In genomic region chr11:120548214-120548613, GRCm38 (mm10) we compare ENCODE assay signal across 10 mouse cellular contexts. TPM values are rescaled to one million over a fixed set of nuclear protein-coding genes. Genes with fewer than 3 reads are reported as not detected.
DNase-seq lines count a peak whose midpoint lies in the region; ATAC-seq and TF ChIP-seq lines count a peak whose summit lies in the region.
"Had no signal": no experiment of that assay in that cellular context is flagged by ENCODE, and none has a peak within 500 bp of the region (broad histone marks: within the 10 kb centered on the region; RNA-seq: fewer than 3 reads in every experiment).

No protein-coding gene starts in this region.

- TF ChIP-seq CTCF in stomach, postnatal 0 days (IDR thresholded peaks at IDR 0.05; ENCODE audit: low read depth): no peak

- 85% methylated on average over 3 of the region's 3 CpGs for WGBS in neural tube, embryonic 11.5 days
- WGBS in liver, embryonic 13.5 days (ENCODE audit: insufficient replicate concordance): 74% methylated on average over 3 of the region's 3 CpGs
- WGBS in stomach, postnatal 0 days: 77% methylated on average over 3 of the region's 3 CpGs

- peak; percentile 9 for DNase-seq in neural tube, embryonic 11.5 days (ENCODE audit: low spot score)
- no peak for DNase-seq in neural tube, embryonic 10.5 days (ENCODE audit: extremely low spot score, low spot score)
- DNase-seq in liver, embryonic 13.5 days: no peak
- no peak for DNase-seq in stomach, postnatal 0 days (ENCODE audit: low spot score)
- no peak for DNase-seq in B cell, adult 2 months
- no peak for DNase-seq in T-cell, adult 2 months (ENCODE audit: low spot score)
- DNase-seq: layer of hippocampus, postnatal 36 days had no signal

- H3K4me1 ChIP-seq in erythroblast, embryonic 14.5 days (ENCODE audit: control insufficient read depth): peaks cover 35% of the 10 kb centered on the region
- H3K4me1 ChIP-seq in neural tube, embryonic 11.5 days (ENCODE audit: control insufficient read depth, insufficient read depth, low read length): peaks cover 14% of the 10 kb centered on the region
- H3K4me1 ChIP-seq in liver, embryonic 13.5 days (replicated peaks): peaks cover 54% of the 10 kb centered on the region
- H3K4me1 ChIP-seq in stomach, postnatal 0 days (replicated peaks; ENCODE audit: control insufficient read depth, insufficient read depth): peaks cover 5% of the 10 kb centered on the region; the same call in 1 of the 2 replicates

- peak overlapping the region; percentile 3 for H3K4me3 ChIP-seq in erythroblast, embryonic 14.5 days (replicated peaks)
- no peak overlapping the region; the same call in 1 of the 2 replicates for H3K4me3 ChIP-seq in neural tube, embryonic 11.5 days (ENCODE audit: low read depth, low read length)
- peak overlapping the region; percentile 84 for H3K4me3 ChIP-seq in liver, embryonic 13.5 days (replicated peaks)
- peak overlapping the region; percentile 88 for H3K4me3 ChIP-seq in stomach, postnatal 0 days (ENCODE audit: low read depth, low read length)

- H3K4me2 ChIP-seq in neural tube, embryonic 11.5 days (ENCODE audit: low read depth): peak overlapping the region; percentile 97
- H3K4me2 ChIP-seq in liver, embryonic 13.5 days: peak overlapping the region; percentile 97
- peak overlapping the region; percentile 72 for H3K4me2 ChIP-seq in stomach, postnatal 0 days (replicated peaks; ENCODE audit: low read depth)

- no peak overlapping the region for H3K27ac ChIP-seq in neural tube, embryonic 11.5 days (ENCODE audit: low read depth, low read length)
- H3K27ac ChIP-seq in liver, embryonic 13.5 days: peak overlapping the region; percentile 97
- H3K27ac ChIP-seq in stomach, postnatal 0 days (replicated peaks): peak overlapping the region; percentile 98

- no peaks in the 10 kb centered on the region for H3K27me3 ChIP-seq in erythroblast, embryonic 14.5 days (ENCODE audit: control insufficient read depth)
- no peaks in the 10 kb centered on the region for H3K27me3 ChIP-seq in neural tube, embryonic 11.5 days (ENCODE audit: control insufficient read depth, insufficient read depth, low read length)
- no peaks in the 10 kb centered on the region for H3K27me3 ChIP-seq in liver, embryonic 13.5 days
- H3K27me3 ChIP-seq in stomach, postnatal 0 days (ENCODE audit: control insufficient read depth, insufficient read depth, low read length): no peaks in the 10 kb centered on the region

- H3K9ac ChIP-seq in neural tube, embryonic 11.5 days (ENCODE audit: low read length): no peak overlapping the region
- peak overlapping the region; percentile 97 for H3K9ac ChIP-seq in liver, embryonic 13.5 days
- H3K9ac ChIP-seq in stomach, postnatal 0 days (ENCODE audit: low read length): peak overlapping the region; percentile 95

- no peaks in the 10 kb centered on the region for H3K9me3 ChIP-seq in erythroblast, embryonic 14.5 days (ENCODE audit: control insufficient read depth, low read length)
- no peaks in the 10 kb centered on the region for H3K9me3 ChIP-seq in neural tube, embryonic 11.5 days (ENCODE audit: control insufficient read depth, low read length)
- H3K9me3 ChIP-seq in liver, embryonic 13.5 days (replicated peaks): no peaks in the 10 kb centered on the region
- H3K9me3 ChIP-seq in stomach, postnatal 0 days (ENCODE audit: control insufficient read depth, low read length): no peaks in the 10 kb centered on the region

- TF ChIP-seq EP300 in stomach, postnatal 0 days (optimal IDR thresholded peaks at IDR 0.05): no peak

- peaks cover 17% of the 10 kb centered on the region for H3K36me3 ChIP-seq in erythroblast, embryonic 14.5 days (ENCODE audit: control insufficient read depth)
- peaks cover 10% of the 10 kb centered on the region; the same call in 1 of the 2 replicates for H3K36me3 ChIP-seq in neural tube, embryonic 11.5 days (ENCODE audit: control insufficient read depth, insufficient read depth, low read length)
- peaks cover 18% of the 10 kb centered on the region for H3K36me3 ChIP-seq in liver, embryonic 13.5 days
- peaks cover 8% of the 10 kb centered on the region for H3K36me3 ChIP-seq in stomach, postnatal 0 days (ENCODE audit: control insufficient read depth, insufficient read depth, low read length)

- no peak for ATAC-seq in erythroblast, adult 5-6 weeks (replicated peaks; ENCODE audit: low FRiP score, poor library complexity, severe bottlenecking)
- no peak for ATAC-seq in neural tube, embryonic 11.5 days (ENCODE audit: insufficient read depth, low FRiP score, low TSS enrichment)
- no peak for ATAC-seq in liver, embryonic 13.5 days (ENCODE audit: low read depth)
- no peak for ATAC-seq in stomach, postnatal 0 days (ENCODE audit: low FRiP score, low TSS enrichment)
- ATAC-seq: activated CD4-positive, CD25-positive, alpha-beta regulatory T cell, adult 4 months had no signal

RNA-seq across cellular contexts. Expression of gene Mcrip1, which starts 1.3 kb away (rescaled TPM):
- polyA plus RNA-seq in erythroblast, embryonic 14.5 days (2012): 4.1 and 5.7 TPM in 2 replicates
- total RNA-seq in erythroblast, adult 5-6 weeks (2015; ENCODE audit: low replicate concordance): 8.1 and 17.6 TPM in 2 replicates
- total RNA-seq in erythroblast, adult 5-6 weeks (2017; ENCODE audit: low replicate concordance): 3.2 and 9.6 TPM in 2 replicates
- 244 and 251 TPM in 2 replicates for polyA plus RNA-seq in neural tube, embryonic 11.5 days (2014; fragmentation: Nextera tagmentation; extraction: Ambion mirVana)
- polyA plus RNA-seq in liver, embryonic 13.5 days (2015; fragmentation: Nextera tagmentation; extraction: Ambion mirVana): 45.7 and 46.9 TPM in 2 replicates
- 113 and 115 TPM in 2 replicates for polyA plus RNA-seq in stomach, postnatal 0 days (2015; fragmentation: Nextera tagmentation; extraction: Ambion mirVana)

RNA-seq across cellular contexts. Expression of gene Ppp1r27, which starts 2.7 kb away (rescaled TPM):
- polyA plus RNA-seq in erythroblast, embryonic 14.5 days (2012): 0.05 TPM in 1 of 2 replicates, not detected in the other
- not detected in 2 replicates for total RNA-seq in erythroblast, adult 5-6 weeks (2015; ENCODE audit: low replicate concordance)
- not detected in 2 replicates for total RNA-seq in erythroblast, adult 5-6 weeks (2017; ENCODE audit: low replicate concordance)
- not detected in 2 replicates for polyA plus RNA-seq in neural tube, embryonic 11.5 days (2014; fragmentation: Nextera tagmentation; extraction: Ambion mirVana)
- 0.22 TPM in 1 of 2 replicates, not detected in the other for polyA plus RNA-seq in liver, embryonic 13.5 days (2015; fragmentation: Nextera tagmentation; extraction: Ambion mirVana)
- polyA plus RNA-seq in stomach, postnatal 0 days (2015; fragmentation: Nextera tagmentation; extraction: Ambion mirVana): not detected in 2 replicates
- total RNA-seq: layer of hippocampus, postnatal 36 days had no signal
- polyA plus RNA-seq: activated CD4-positive, CD25-positive, alpha-beta regulatory T cell, adult 4 months had no signal

RNA-seq across cellular contexts. Expression of gene Gcgr, which starts 17.7 kb away (rescaled TPM):
- 0.03 TPM in 1 of 2 replicates, not detected in the other for polyA plus RNA-seq in erythroblast, embryonic 14.5 days (2012)
- not detected in 2 replicates for total RNA-seq in erythroblast, adult 5-6 weeks (2015; ENCODE audit: low replicate concordance)
- total RNA-seq in erythroblast, adult 5-6 weeks (2017; ENCODE audit: low replicate concordance): not detected in 2 replicates
- polyA plus RNA-seq in neural tube, embryonic 11.5 days (2014; fragmentation: Nextera tagmentation; extraction: Ambion mirVana): 0.19 and 0.24 TPM in 2 replicates
- 10.0 and 10.7 TPM in 2 replicates for polyA plus RNA-seq in liver, embryonic 13.5 days (2015; fragmentation: Nextera tagmentation; extraction: Ambion mirVana)
- 3.5 and 5.8 TPM in 2 replicates for polyA plus RNA-seq in stomach, postnatal 0 days (2015; fragmentation: Nextera tagmentation; extraction: Ambion mirVana)
- polyA plus RNA-seq: activated CD4-positive, CD25-positive, alpha-beta regulatory T cell, adult 4 months had no signal

RNA-seq across cellular contexts. Expression of gene P4hb, which starts 24.8 kb away (rescaled TPM):
- polyA plus RNA-seq in erythroblast, embryonic 14.5 days (2012): 23.2 and 24.6 TPM in 2 replicates
- 108 and 148 TPM in 2 replicates for total RNA-seq in erythroblast, adult 5-6 weeks (2015; ENCODE audit: low replicate concordance)
- total RNA-seq in erythroblast, adult 5-6 weeks (2017; ENCODE audit: low replicate concordance): 136 and 145 TPM in 2 replicates
- polyA plus RNA-seq in neural tube, embryonic 11.5 days (2014; fragmentation: Nextera tagmentation; extraction: Ambion mirVana): 562 and 566 TPM in 2 replicates
- 403 and 453 TPM in 2 replicates for polyA plus RNA-seq in liver, embryonic 13.5 days (2015; fragmentation: Nextera tagmentation; extraction: Ambion mirVana)
- polyA plus RNA-seq in stomach, postnatal 0 days (2015; fragmentation: Nextera tagmentation; extraction: Ambion mirVana): 858 and 892 TPM in 2 replicates

RNA-seq across cellular contexts. Expression of gene Arhgdia, which starts 33.2 kb away (rescaled TPM):
- 52.3 and 59.5 TPM in 2 replicates for polyA plus RNA-seq in erythroblast, embryonic 14.5 days (2012)
- 101 and 127 TPM in 2 replicates for total RNA-seq in erythroblast, adult 5-6 weeks (2015; ENCODE audit: low replicate concordance)
- total RNA-seq in erythroblast, adult 5-6 weeks (2017; ENCODE audit: low replicate concordance): 35.7 and 38.1 TPM in 2 replicates
- 686 and 719 TPM in 2 replicates for polyA plus RNA-seq in neural tube, embryonic 11.5 days (2014; fragmentation: Nextera tagmentation; extraction: Ambion mirVana)
- polyA plus RNA-seq in liver, embryonic 13.5 days (2015; fragmentation: Nextera tagmentation; extraction: Ambion mirVana): 258 and 276 TPM in 2 replicates
- 352 and 362 TPM in 2 replicates for polyA plus RNA-seq in stomach, postnatal 0 days (2015; fragmentation: Nextera tagmentation; extraction: Ambion mirVana)
